Mouse (Mus musculus) ES-Bruce4 (cell line): ENCODE data around the gene Eya2.

Source experiments
- CTCF ChIP-seq: IDR thresholded peaks from one replicate; pipeline ENCODE4 v1.8.1; 2011; ENCODE audit warnings: low read depth, low read length
- POLR2A ChIP-seq: IDR thresholded peaks from one replicate; pipeline ENCODE4 v1.8.1; 2011; ENCODE audit warnings: low read length; ENCODE audit not compliant: insufficient read depth

DNA sequence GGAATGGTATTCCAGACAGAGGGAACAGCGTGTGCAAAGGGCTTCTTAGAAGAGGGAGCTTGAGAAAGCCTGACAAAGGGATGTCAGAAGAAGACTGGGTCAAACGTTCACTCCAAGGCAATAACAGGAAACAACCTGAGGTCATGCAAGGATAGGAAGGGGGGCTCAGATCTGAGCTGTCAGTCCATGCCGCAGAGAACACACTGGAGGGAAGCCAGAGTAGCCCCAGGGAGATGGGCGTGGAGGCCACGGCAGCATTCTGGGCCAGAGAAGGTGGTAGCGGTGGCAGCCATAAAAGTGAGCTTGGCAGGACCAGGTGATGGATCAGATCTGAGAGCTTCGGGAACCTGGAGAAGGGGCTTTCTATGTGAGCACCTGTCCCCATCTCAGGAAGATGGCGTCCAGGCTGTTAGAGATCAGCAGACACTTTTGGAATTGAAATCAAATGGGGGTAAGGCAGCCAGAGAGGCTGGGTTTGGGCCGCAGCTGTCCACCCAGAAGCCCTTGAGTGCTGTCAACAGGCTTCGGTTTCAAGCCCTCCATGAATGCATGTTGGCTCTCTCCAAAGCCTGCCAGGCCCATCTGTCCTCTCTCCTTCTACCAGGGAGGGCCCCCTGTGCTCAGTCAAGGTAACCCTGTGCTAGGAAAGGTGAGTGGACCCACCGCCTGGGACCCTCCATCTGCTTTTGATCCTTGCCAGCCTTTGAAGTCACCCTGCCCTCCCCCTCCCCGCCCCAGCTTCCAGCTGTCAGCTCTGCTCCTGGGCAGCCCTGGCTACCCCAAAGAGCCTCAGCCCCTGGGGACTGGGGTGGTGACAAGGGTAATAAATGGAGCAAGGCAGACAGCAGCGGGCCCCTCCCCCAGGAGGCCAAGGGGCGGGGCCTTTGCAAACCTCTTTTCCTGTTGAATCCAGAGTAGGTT, 58.4 kb downstream of the Eya2 start:
- TF ChIP-seq POLR2A, result no peak
- TF ChIP-seq CTCF, result no peak
